Mouse (Mus musculus) C2C12 (cell line): ENCODE data around the gene Fnip2. TPM values are rescaled to one million over a fixed set of nuclear protein-coding genes. Genes with fewer than 3 reads are reported as not detected.

Experiments
- H3K27me3 ChIP-seq: one replicate; pipeline ENCODE4 v1.6.1; 2011; ENCODE audit not compliant: control insufficient read depth, insufficient read depth, insufficient read length
- H3K36me3 ChIP-seq: one replicate; pipeline ENCODE4 v1.6.1; 2011; ENCODE audit not compliant: control insufficient read depth, insufficient read depth
- H3K4me3 ChIP-seq: one replicate; pipeline ENCODE4 v1.5.1; 2011; ENCODE audit warnings: mild to moderate bottlenecking, control low read depth; ENCODE audit not compliant: poor library complexity, insufficient read depth, severe bottlenecking
- H3K79me2 ChIP-seq: one replicate; pipeline ENCODE4 v1.6.1; 2011; ENCODE audit not compliant: control insufficient read depth, insufficient read depth
- H3K79me3 ChIP-seq: one replicate; pipeline ENCODE4 v1.6.1; 2011; ENCODE audit warnings: low read depth, control low read depth
- H3ac ChIP-seq: one replicate; pipeline ENCODE3; 2011; ENCODE audit warnings: low read depth; ENCODE audit not compliant: control insufficient read depth, insufficient read length
- CEBPB ChIP-seq: IDR thresholded peaks from one replicate; pipeline ENCODE4 v1.6.1; 2011; ENCODE audit warnings: low read depth, mild to moderate bottlenecking, control low read depth, moderate library complexity
- CTCF ChIP-seq: IDR thresholded peaks from one replicate; pipeline ENCODE4 v1.5.1; 2011; ENCODE audit not compliant: control insufficient read depth, insufficient read depth, insufficient read length
- FOSL1 ChIP-seq: IDR thresholded peaks from one replicate; pipeline ENCODE4 v1.8.0; 2011; ENCODE audit warnings: mild to moderate bottlenecking, low read length; ENCODE audit not compliant: poor library complexity, insufficient read depth, severe bottlenecking
- MAX ChIP-seq: IDR thresholded peaks from one replicate; pipeline ENCODE4 v1.6.1; 2011; ENCODE audit warnings: mild to moderate bottlenecking, control low read depth
- MYOD1 ChIP-seq: IDR thresholded peaks from one replicate; pipeline ENCODE4 v1.6.1; 2011; ENCODE audit warnings: low read depth; ENCODE audit not compliant: control insufficient read depth, insufficient read length
- MYOG ChIP-seq: IDR thresholded peaks from one replicate; pipeline ENCODE4 v1.6.1; 2011; ENCODE audit not compliant: control insufficient read depth, insufficient read length; ENCODE audit errors: extremely low read depth
- USF1 ChIP-seq: IDR thresholded peaks from one replicate; pipeline ENCODE4 v1.6.1; 2011; ENCODE audit warnings: low read depth, mild to moderate bottlenecking, control low read depth, moderate library complexity
- polyA plus RNA-seq: library from polyadenylated mRNA; unstranded; fragments of >200 nt; fragmentation: generic; extraction: Trizol; gene quantifications from one replicate; pipeline ENCODE4 v1.2.1, GENCODE M21; 2012; ENCODE audit warnings: missing spikeins

Fnip2 gene
- polyA plus RNA-seq, 1 experiment = 4.0 TPM

DNA sequence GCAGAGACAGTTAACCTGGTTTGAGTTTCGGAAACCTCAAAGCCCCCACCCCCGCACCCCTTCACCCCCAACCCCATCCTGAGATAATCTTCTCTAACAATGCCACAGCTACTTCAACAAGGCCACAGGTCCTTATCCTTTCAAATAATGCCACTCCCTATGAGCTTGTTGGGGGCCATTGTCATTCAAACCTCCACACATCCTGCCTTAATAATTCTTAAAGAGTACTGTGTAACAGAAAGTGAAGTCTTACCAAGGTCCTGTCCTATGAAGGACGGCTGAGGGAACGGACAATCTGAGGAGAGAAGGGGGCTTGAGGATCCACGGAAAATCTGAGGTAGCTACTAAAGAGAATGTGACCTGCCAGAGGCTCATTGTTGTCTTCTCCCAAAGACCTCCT lies 132.6 kb downstream of the Fnip2 start:
- no peaks in the 10 kb centered on the region for H3K27me3 ChIP-seq
- H3K36me3 ChIP-seq = no peaks in the 10 kb centered on the region
- H3K79me2 ChIP-seq = no peaks in the 10 kb centered on the region
- H3K4me3 ChIP-seq = no peak overlapping the region
- no peak overlapping the region for H3ac ChIP-seq
- TF ChIP-seq MAX (no peak), MYOG (no peak), USF1 (no peak), CTCF (no peak), MYOD1 (no peak), CEBPB (no peak), FOSL1 (no peak)
- H3K79me3 ChIP-seq = no peaks in the 10 kb centered on the region

DNA sequence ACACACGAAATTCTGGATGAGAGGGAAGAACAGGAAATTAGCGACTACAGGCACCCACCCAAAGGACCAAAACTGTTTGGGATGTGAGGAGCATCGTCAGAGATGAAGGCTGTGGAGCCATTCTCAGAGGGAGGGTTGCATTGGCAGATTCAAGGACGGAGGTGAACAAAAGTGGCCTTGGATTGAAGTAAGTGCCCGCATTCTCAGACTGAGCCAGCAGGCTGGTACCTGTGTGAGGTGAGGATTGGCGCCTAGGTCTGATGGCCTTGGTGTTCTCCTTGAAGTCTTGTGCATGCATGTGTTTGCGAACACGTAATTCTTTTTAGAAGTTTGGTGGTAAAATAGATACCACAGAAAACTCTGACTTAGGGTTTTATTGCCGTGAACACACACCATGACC lies 133.2 kb downstream of the Fnip2 start:
- Histone ChIP-seq H3ac (no peak overlapping the region), H3K79me2 (no peaks in the 10 kb centered on the region), H3K4me3 (no peak overlapping the region), H3K27me3 (no peaks in the 10 kb centered on the region), H3K36me3 (no peaks in the 10 kb centered on the region), H3K79me3 (no peaks in the 10 kb centered on the region)
- TF ChIP-seq MYOD1 (no peak), MYOG (no peak), CEBPB (no peak), CTCF (no peak), USF1 (no peak), FOSL1 (no peak), MAX (no peak)

DNA sequence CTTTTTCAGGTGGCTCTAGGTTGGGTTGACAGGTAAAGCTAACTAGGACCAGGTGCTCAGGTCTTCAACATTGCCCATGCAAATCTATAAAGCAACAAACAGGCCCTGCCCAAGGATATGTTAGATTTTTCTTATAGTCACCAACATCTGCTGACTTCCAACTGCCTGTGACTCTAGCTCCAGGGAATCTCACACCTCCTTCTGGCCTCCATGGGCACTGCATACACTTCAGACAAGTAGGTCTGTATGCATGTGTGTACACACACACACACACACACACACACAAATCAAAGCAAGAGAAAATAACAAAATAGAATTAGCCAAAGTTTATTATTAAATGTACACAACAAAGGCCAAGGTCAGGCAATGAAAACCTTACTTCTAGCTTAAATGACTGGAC lies 134.0 kb downstream of the Fnip2 start:
- no peak overlapping the region for H3ac ChIP-seq
- no peaks in the 10 kb centered on the region for H3K79me2 ChIP-seq
- H3K4me3 ChIP-seq = no peak overlapping the region
- no peak for TF ChIP-seq USF1
- TF ChIP-seq MYOD1 = no peak
- no peak for TF ChIP-seq MYOG
- no peak for TF ChIP-seq MAX
- TF ChIP-seq FOSL1 = no peak
- no peak for TF ChIP-seq CEBPB
- no peaks in the 10 kb centered on the region for H3K36me3 ChIP-seq
- H3K79me3 ChIP-seq = no peaks in the 10 kb centered on the region
- no peaks in the 10 kb centered on the region for H3K27me3 ChIP-seq

DNA sequence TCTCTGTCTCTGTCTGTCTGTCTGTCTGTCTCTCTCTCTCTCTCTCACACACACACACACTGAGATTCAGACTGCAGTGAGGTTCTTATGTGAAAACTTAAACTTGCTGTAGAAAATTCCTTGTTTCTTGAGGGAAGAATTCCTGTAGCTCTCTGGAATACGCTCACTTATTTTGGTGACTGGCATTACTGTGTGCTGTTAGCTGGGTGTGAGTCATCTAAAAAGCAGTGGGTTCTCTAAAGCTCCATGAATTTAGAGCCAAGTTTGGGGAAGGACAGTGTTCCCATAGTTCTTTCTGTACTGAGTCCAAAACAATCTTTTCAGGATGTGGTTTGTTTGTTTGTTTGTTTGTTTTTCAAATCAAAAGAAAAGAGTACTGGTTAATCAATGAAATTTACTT lies 142.2 kb downstream of the Fnip2 start:
- Histone ChIP-seq H3K36me3 (no peaks in the 10 kb centered on the region), H3K27me3 (no peaks in the 10 kb centered on the region), H3K4me3 (no peak overlapping the region), H3ac (no peak overlapping the region), H3K79me2 (no peaks in the 10 kb centered on the region), H3K79me3 (no peaks in the 10 kb centered on the region)
- TF ChIP-seq CEBPB = no peak
- no peak for TF ChIP-seq MAX
- TF ChIP-seq FOSL1 = no peak
- TF ChIP-seq CTCF = no peak
- TF ChIP-seq MYOD1 = no peak
- TF ChIP-seq USF1 = no peak
- no peak for TF ChIP-seq MYOG

DNA sequence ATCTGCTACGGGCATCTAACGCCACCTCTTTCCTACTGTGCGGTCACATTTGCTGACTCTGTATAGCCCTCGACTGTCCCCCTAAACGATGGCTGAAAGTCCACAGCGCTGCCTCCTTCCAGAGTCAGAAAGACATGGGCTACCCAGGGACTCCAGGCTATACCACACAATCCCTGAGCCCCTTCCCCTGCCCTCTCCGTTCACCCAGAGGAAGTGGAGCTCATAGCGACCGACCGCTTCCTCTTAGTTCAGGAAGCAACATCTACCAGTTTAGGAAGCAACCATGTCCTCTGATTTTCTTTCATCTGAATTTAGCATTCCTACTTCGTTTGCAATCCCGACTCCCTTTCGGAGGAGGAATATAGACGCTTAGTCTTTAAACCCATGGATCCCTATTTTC lies 148.7 kb downstream of the Fnip2 start:
- H3K36me3 ChIP-seq = no peaks in the 10 kb centered on the region
- TF ChIP-seq MYOD1 = no peak
- no peak for TF ChIP-seq MYOG
- no peaks in the 10 kb centered on the region for H3K27me3 ChIP-seq
- no peak overlapping the region for H3K4me3 ChIP-seq
- H3K79me3 ChIP-seq = no peaks in the 10 kb centered on the region
- H3K79me2 ChIP-seq = no peaks in the 10 kb centered on the region
- no peak overlapping the region for H3ac ChIP-seq

DNA sequence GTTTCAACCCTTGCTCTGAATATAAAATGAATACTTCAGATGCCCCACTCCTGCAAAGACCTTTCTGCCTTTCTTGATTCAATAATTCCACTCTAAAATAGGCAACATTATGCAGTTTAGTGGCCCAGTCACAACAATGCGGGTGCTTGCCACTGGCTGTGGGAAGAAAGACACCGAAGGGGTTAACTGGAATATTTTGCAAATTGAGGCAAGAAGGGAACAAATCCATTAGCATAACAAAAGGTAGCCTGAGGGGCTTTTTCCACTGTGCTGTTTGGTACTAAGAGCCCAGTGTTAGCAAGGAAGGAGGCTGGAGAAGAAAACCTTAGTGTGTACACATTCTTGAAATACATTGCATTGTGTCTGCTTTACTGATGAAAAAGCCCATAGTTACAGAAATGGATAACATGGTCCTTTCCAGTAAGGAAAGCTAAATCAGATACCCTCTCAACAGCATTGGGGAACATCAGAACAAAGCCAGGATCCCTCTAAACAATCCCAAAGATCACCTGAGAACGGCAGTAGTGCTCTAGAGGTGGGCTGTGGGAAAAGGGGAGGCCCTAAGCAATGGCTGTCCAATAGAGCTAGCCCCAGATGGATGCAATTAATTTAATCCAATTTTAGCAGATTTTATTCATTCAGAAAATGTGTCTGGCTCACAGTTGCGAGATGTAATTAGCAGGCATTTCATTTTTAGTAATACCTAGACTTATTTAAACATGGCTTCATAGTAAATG lies 150.5 kb downstream of the Fnip2 start:
- H3ac ChIP-seq = no peak overlapping the region
- H3K36me3 ChIP-seq = no peaks in the 10 kb centered on the region
- TF ChIP-seq CTCF (no peak), MAX (no peak), USF1 (no peak), MYOG (no peak), MYOD1 (no peak), CEBPB (no peak), FOSL1 (no peak)
- no peaks in the 10 kb centered on the region for H3K27me3 ChIP-seq
- no peaks in the 10 kb centered on the region for H3K79me2 ChIP-seq
- H3K79me3 ChIP-seq = no peaks in the 10 kb centered on the region
- no peak overlapping the region for H3K4me3 ChIP-seq
